Mouse (Mus musculus) forebrain, embryonic 10.5 days (tissue): ENCODE results near the gene Sik1. TPM values are rescaled to one million over a fixed set of nuclear protein-coding genes. Genes with fewer than 3 reads are reported as not detected.

Experiments used
- DNase-seq: peaks from one replicate; pipeline ENCODE4 v3.0.0-alpha.2; 2017; ENCODE audit warnings: low spot score; ENCODE audit errors: extremely low spot score
- H3K27ac ChIP-seq: fragments of 300-500 bp; sonication (generic); 2 replicates; pipeline ENCODE4 v1.5.1; 2016; ENCODE audit warnings: mild to moderate bottlenecking
- H3K27me3 ChIP-seq: fragments of 300-500 bp; sonication (generic); 2 replicates; pipeline ENCODE4 v1.6.1; 2016; ENCODE audit warnings: mild to moderate bottlenecking; ENCODE audit not compliant: poor library complexity, severe bottlenecking
- H3K36me3 ChIP-seq: fragments of 300-500 bp; sonication (generic); replicated peaks from 2 replicates; pipeline ENCODE4 v1.6.1; 2016; ENCODE audit warnings: mild to moderate bottlenecking, moderate library complexity
- H3K4me1 ChIP-seq: fragments of 300-500 bp; sonication (generic); 2 replicates; pipeline ENCODE4 v1.6.1; 2016
- H3K4me3 ChIP-seq: fragments of 300-500 bp; sonication (generic); 2 replicates; pipeline ENCODE4 v1.5.1; 2016; ENCODE audit warnings: mild to moderate bottlenecking, moderate library complexity
- H3K9me3 ChIP-seq: fragments of 300-500 bp; sonication (generic); 2 replicates; pipeline ENCODE4 v1.6.1; 2016; ENCODE audit warnings: mild to moderate bottlenecking, moderate library complexity
- WGBS: fragments of 180-500 bp; shearing (Covaris S2); methylation state at CpG from one replicate; pipeline ENCODE4 v1.1.7; 2016; 5-methylcytosine and 5-hydroxymethylcytosine counted together
- polyA plus RNA-seq: library from polyadenylated mRNA; unstranded; fragments of >200 nt; fragmentation: Nextera tagmentation; extraction: Ambion mirVana; gene quantifications from 2 replicates; pipeline ENCODE4 v1.2.1, GENCODE M21; 2016

The Sik1 gene
- polyA plus RNA-seq = 10.0 and 11.4 TPM in 2 replicates

DNA sequence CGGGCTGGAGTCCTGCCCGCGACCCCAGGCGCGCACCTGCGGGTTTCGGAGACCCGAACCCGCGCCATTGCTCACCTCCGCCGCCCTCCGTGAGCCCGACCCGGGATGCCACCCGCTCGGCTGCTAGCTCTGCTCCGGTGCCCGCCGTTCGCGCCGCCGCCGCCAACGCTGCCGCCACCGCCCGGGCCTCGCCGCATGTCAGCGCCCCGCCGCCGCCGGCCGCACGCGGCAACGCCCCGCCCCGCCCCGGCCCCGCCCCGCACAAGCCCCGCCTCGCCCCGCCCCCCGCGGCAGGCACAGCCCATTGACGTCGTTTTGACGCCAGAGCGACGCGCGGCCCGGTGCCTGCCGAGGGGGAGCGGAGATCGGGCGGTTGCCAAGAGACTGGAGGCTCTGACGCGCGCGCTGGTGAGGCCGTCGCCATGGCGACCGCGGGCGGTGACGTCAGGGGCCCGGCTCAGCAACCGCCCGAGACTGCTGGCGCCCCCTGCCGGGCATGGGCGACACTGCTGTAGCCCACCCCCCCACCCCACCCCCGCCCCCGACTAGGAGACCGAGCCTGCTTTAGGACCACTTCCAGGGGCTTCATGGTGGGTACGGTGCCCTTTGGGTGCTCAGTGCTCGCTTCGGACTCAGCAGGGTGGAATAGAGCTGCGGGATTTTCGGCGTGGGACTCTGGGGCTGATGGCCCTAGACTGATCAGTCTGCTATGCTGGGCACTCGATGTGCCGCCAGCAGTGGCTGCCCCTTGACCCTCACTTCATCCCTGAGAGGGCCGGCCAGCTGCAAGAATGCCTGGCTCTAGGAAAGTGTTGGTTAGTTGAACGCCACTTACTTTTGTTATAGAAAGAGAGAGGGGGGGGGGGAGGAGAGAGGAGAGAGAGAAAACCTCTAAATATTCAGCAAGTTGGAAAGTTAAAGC, at the start of gene Sik1:
Sik1 (minus strand) TSS at position 208 of the 922 bp plus-strand sequence.
- H3K27ac ChIP-seq = peak within 1 kb of the TSS; percentile 94
- under 1% methylated on average over 89 of the region's 92 CpGs for WGBS
- peaks cover 54% of the 10 kb centered on the region for H3K4me1 ChIP-seq
- peak within 1 kb of the TSS; percentile 95 for H3K4me3 ChIP-seq
- H3K9me3 ChIP-seq = no peaks in the 10 kb centered on the region
- peaks cover 24% of the 10 kb centered on the region for H3K36me3 ChIP-seq
- no peaks in the 10 kb centered on the region for H3K27me3 ChIP-seq
- DNase-seq = peak; percentile 96

DNA sequence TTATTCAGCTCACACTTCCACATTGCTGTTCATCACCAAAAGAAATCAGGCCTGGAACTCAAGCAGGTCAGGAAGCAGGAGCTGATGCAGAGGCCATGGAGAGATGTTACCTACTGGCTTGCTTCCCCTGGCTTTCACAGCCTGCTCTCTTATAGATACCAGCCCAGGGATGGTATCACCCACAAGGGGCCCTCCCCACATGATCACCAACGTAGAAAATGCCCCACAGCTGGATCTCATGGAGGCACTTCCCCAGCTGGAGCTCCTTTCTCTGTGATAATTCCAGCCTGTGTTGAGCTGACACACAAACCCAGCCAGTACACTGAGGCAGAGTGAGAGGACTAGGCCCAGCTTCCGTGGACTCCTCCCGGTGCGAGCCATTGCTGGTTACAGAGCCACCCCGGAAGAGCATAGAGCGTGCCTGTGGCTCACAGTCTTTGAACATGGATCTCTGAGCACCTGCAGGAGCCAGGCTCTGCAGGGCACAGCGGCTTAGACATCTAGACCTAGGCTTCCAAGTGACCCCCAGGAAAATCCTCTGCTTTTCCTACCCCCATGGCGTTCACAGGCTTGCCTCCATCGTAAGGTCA, 49.7 kb upstream of the Sik1 start:
- WGBS = 92% methylated on average over 9 of the region's 9 CpGs
- Histone ChIP-seq H3K36me3 (no peaks in the 10 kb centered on the region), H3K27me3 (no peaks in the 10 kb centered on the region), H3K9me3 (no peaks in the 10 kb centered on the region), H3K4me3 (no peak overlapping the region), H3K4me1 (0 out of 2 replicates have a peak, but pooled peaks cover 3% of the 10 kb centered on the region), H3K27ac (peak overlapping the region; percentile 51)
- DNase-seq = no peak

DNA sequence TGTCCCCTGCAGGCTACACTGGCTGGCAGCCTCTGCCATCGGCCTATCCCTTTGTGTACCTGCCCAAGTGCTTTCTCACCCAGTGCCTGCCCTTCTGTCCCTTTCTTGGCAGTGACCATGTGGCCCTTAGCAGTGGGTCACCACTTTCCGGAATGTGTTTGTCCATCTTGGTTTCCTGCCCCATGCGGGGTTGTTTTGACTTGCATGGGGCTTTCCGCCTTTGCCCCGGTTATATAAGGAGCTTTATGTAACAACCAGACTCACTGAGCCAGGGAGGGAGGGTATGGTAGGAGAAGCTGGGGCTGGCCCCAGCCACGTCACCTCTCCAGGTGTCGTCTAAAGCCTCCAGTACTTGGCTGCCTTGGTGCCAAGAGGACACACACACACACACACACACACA, 48.4 kb upstream of the Sik1 start:
- Histone ChIP-seq H3K4me3 (no peak overlapping the region), H3K27me3 (no peaks in the 10 kb centered on the region), H3K4me1 (0 out of 2 replicates have a peak, but pooled peaks cover 3% of the 10 kb centered on the region), H3K36me3 (no peaks in the 10 kb centered on the region), H3K9me3 (no peaks in the 10 kb centered on the region), H3K27ac (no peak overlapping the region)
- 93% methylated on average over 7 of the region's 7 CpGs for WGBS
- no peak for DNase-seq

DNA sequence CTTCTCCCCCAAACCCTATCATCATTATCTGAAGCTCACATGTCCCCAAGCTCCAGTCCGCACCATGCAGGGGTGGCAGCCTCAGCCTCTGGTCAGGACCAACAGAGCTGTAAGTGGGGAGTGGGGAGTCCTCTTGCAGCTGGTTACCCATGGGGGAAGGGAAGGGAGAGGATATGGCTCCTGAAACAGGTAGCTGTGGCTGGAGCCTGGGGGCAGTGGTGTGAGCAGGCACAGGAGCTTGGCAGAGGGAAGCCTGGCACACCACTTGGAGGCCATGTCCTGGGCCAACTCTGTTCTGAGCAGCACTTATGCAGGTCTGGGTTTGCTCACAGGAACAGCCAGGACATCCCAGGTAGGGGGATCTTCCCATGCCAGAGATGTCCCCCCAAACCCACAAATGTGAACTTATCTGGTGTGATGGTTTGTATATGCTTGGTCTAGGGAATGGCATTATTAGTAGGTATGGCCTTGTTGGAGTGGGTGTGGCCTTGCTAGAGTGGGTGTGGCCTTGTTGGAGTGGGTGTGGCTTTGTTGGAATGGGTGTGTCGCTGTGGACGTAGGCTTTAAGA, 47.1 kb upstream of the Sik1 start:
- Histone ChIP-seq H3K27ac (no peak overlapping the region), H3K27me3 (no peaks in the 10 kb centered on the region), H3K4me3 (no peak overlapping the region), H3K36me3 (no peaks in the 10 kb centered on the region), H3K4me1 (0 out of 2 replicates have a peak, but pooled peaks cover 3% of the 10 kb centered on the region), H3K9me3 (no peaks in the 10 kb centered on the region)
- WGBS = 88% methylated on average over 3 of the region's 3 CpGs
- no peak for DNase-seq

DNA sequence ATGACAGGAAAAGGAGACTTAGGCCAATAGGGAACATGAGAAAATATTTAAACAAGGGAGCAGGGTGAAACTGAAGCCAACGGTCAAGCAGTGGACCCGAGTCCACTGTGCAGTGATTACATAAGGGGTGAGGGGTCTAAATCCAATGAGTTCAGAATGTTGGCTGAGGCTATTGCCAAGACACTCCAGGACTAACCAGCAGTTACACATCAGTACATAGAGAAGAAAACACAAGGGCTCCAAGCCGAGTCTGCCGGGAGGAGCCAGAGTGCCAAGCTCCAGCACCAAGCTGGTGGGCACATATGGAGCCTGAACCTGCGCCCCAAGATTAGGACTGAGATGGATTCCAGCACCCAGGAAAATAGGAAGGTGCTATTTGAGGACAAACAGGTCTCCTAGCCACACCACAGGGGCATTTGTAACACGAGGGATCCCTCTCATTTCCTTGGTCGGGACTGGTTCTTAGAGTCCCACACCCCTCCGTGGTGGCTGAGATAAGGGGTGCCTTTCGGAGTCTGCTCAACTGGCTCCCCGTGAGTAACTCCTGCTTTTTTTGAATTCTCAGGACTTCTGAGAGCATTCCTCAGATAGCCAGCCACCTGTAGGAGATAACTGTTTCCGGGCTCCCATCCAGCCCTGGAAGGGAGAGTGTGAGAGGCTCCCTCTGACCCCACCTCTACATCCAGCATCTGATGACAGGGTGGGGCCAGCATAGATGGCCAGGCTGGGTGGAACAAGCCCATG, 46.0 kb upstream of the Sik1 start:
- no peak for DNase-seq
- Histone ChIP-seq H3K27me3 (no peaks in the 10 kb centered on the region), H3K27ac (no peak overlapping the region), H3K4me3 (no peak overlapping the region), H3K36me3 (no peaks in the 10 kb centered on the region), H3K9me3 (no peaks in the 10 kb centered on the region), H3K4me1 (0 out of 2 replicates have a peak, but pooled peaks cover 3% of the 10 kb centered on the region)
- 79% methylated on average over 11 of the region's 11 CpGs for WGBS

DNA sequence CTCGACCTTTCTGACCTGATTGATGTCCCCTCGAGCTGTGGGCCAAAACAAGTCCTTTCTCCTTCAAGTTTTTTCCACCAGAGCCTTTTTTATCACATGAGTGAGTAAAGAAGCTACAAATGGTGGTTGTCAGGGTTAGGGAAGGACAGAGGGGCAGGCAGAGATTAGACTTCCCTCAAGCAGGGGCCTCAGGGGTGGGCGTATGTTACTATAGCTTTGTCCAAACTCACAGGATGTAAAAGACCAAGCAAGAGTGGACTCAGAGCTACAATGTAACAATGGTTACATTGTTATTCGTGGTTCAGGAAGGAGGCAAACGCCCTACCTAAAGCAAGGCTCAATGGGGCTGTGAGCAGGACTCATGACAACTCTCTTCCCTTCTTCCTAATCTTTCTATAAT, 43.3 kb upstream of the Sik1 start:
- Histone ChIP-seq H3K4me3 (no peak overlapping the region), H3K27ac (0 out of 2 replicates have a peak overlapping the region, but pooled peaks have one; percentile 15)
- DNase-seq = no peak

DNA sequence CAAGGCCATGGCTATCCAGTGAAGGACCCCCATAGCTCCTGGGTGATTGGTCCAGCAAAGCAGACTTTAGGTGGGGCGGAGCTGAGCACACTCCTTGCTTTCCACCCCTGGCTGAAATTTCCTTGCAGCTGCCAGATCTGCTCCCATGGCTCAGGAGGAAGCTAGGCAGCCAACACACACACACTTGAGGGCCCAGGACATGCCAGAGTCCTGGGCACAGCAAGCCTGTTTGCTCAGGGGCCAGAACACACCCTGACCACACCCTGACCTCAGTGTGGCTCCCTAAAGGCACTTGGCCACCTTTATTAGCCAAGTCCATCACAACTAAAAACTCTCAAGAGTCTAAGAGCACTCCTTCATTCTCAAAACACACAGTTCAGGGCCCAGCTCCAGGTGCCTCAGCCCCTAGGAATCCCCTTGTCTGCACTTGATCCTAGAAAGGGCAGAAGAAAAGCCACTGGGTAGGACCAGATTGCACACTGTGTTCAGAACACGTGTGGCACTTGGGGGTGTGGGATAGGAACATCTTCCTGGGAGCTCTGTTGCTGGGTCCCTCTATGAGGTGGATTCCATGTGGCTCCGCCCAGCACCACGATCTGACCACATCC, 41.7 kb upstream of the Sik1 start:
- H3K36me3 ChIP-seq = no peaks in the 10 kb centered on the region
- no peak overlapping the region for H3K4me3 ChIP-seq
- WGBS = 87% methylated on average over 4 of the region's 4 CpGs
- H3K27me3 ChIP-seq = no peaks in the 10 kb centered on the region
- H3K9me3 ChIP-seq = no peaks in the 10 kb centered on the region
- DNase-seq = no peak
- H3K27ac ChIP-seq = no peak overlapping the region
- peaks cover 15% of the 10 kb centered on the region for H3K4me1 ChIP-seq

More for the DNA sequence above, 43.3 kb upstream of the Sik1 start:
- Histone ChIP-seq H3K9me3 (no peaks in the 10 kb centered on the region), H3K4me1 (no peaks in the 10 kb centered on the region), H3K27me3 (no peaks in the 10 kb centered on the region), H3K36me3 (no peaks in the 10 kb centered on the region)
- WGBS = 64% methylated on average over 5 of the region's 5 CpGs

DNA sequence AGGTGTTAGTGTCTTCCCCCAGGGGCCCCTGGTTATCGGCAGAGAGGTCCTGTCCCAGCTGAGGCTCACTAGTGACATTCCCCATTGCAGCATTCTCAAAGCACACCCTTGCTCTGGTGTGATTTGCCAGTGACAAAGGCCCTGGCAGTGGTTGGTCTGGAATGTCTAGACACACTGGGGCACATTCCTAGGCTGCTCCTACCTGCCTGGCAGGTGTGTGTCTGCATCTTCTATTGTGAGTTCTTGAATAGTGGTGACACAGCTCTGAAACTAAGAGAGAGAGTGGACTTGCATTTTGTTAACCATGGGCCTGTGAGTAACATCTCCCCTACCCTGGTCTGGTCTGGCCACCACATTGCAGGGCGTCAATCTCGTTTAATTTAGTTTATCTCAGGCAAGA, 41.1 kb upstream of the Sik1 start:
- Histone ChIP-seq H3K27ac (no peak overlapping the region), H3K4me1 (peaks cover 17% of the 10 kb centered on the region), H3K27me3 (no peaks in the 10 kb centered on the region), H3K4me3 (no peak overlapping the region), H3K36me3 (no peaks in the 10 kb centered on the region), H3K9me3 (no peaks in the 10 kb centered on the region)
- 80% methylated on average over 3 of the region's 3 CpGs for WGBS
- no peak for DNase-seq

DNA sequence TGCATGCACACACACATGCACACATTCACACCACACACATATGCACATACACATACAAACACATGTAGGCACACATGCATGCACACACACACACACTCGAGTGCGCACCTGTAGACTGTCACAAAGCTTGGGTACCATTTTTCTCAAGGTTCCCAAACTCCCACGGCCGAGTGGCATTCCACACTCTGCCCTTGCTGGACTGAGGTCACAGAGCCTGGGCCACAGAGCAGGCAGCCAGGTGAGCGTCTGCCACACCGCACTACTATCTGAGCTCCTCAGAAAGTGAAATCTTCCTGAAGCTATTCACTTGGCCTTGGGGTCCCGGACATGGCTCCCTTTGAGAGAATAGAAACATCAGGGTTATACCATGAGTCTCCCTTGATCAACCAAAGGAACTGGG, 40.7 kb upstream of the Sik1 start:
- Histone ChIP-seq H3K4me1 (peaks cover 21% of the 10 kb centered on the region), H3K36me3 (no peaks in the 10 kb centered on the region), H3K4me3 (no peak overlapping the region), H3K27me3 (no peaks in the 10 kb centered on the region), H3K27ac (no peak overlapping the region), H3K9me3 (no peaks in the 10 kb centered on the region)
- DNase-seq = no peak
- 93% methylated on average over 7 of the region's 7 CpGs for WGBS

DNA sequence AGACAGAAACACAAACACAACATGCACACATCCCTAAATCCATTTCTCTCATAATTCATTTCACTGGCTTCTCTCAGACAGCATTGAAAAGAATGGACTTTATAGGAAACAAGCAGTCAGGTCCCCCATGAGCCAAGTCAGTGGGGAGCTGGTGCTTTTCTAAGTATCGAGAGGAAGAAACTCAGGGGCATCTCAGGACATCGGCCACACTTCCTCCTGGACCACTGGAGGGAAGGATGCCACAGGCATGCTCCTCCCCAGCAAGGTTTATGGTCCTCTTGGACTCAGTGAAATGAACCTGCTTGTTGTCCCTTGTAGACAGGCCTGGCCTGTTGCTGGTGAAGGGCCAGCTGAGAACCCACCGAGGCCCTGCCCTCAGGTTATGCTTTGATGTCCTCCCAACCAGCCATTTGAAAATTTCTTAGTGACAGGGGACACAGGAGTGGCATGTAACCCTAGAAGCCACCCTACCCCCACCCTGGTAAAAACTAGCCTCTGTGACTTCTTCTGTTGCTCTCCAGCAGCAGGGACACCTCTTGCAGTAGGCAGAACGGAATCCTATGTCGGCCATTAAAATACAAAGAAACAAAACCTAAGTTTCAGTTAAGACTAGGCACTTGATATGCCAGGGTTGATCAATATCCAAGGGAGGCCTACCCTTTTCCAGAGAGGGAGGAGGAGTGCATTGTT, 37.9 kb upstream of the Sik1 start:
- Histone ChIP-seq H3K4me3 (no peak overlapping the region), H3K36me3 (no peaks in the 10 kb centered on the region), H3K4me1 (peaks cover 49% of the 10 kb centered on the region), H3K9me3 (no peaks in the 10 kb centered on the region), H3K27me3 (no peaks in the 10 kb centered on the region), H3K27ac (no peak overlapping the region)
- 86% methylated on average over 5 of the region's 5 CpGs for WGBS
- DNase-seq = no peak

DNA sequence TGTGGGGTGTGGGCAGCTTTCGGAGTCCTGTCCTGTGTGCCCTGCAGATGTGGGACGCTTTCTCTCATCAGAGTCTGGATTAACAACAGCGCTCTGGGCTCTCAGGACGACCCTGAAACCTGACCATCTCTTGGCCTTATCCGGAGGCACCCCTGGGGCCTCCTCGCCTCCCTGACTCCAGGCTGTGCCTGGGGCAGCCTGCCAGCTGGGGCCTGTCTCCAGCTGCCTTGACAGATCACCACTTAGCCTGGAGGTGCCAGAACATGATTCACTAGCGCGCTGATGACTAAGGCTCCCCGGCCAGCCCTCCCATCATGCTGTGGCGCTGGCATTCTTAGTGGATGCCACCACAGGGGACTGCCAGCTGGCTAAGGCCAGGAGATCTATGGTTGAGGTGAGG, 37.1 kb upstream of the Sik1 start:
- DNase-seq = no peak
- H3K4me1 ChIP-seq = peaks cover 50% of the 10 kb centered on the region
- no peaks in the 10 kb centered on the region for H3K27me3 ChIP-seq
- H3K4me3 ChIP-seq = no peak overlapping the region
- 58% methylated on average over 10 of the region's 10 CpGs for WGBS
- peak overlapping the region; percentile 46 for H3K27ac ChIP-seq
- H3K36me3 ChIP-seq = no peaks in the 10 kb centered on the region
- H3K9me3 ChIP-seq = no peaks in the 10 kb centered on the region
